Mouse (Mus musculus): ENCODE results near the gene Smcr8. TPM values are rescaled to one million over a fixed set of nuclear protein-coding genes. Genes with fewer than 3 reads are reported as not detected.

The Smcr8 gene
- total and polyA plus RNA-seq, 3 experiments = 17.0 to 20.5 TPM; not detected in 1

DNA sequence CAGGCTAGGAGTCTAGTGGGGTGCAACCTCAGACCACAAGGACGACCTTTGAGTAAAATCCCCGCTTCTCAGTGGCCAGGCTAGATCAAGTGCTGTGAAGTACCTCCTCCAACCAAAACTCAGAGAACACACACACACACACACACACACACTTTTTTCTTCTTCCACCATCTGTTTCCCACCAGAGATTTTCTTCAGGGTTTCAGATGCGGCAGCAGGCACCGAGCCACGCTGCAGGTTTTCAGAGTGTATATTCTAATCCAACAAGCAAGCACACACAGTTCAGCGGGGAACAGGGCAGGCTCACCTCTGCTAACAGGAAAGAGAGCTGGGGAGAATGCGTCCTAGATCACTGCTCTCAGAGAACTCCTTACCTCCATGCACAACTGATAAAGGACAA lies 21.8 kb upstream of the Smcr8 start:
- Histone ChIP-seq H3K27me3 (ENCODE audit: control insufficient read depth in 1 of 2, insufficient read depth in 2 of 2, low read length in 2 of 2) (no peaks in the 10 kb centered on the region), H3K4me1 (ENCODE audit: control insufficient read depth in 1 of 2, insufficient read depth in 2 of 2, low read length in 2 of 2) (no peaks in the 10 kb centered on the region), H3K27ac (ENCODE audit: control insufficient read depth, low read depth, low read length) (no peak overlapping the region), H3K9me3 (replicated peaks; ENCODE audit: insufficient read depth, low read length) (no peaks in the 10 kb centered on the region), H3K4me3 (ENCODE audit: control insufficient read depth in 1 of 2, insufficient read depth in 1 of 2, low read depth in 2 of 2, low read length in 2 of 2) (no peak overlapping the region), H3K36me3 (ENCODE audit: control insufficient read depth in 1 of 2, insufficient read depth in 2 of 2, low read length in 2 of 2) (peaks cover 0 to 11% of the 10 kb centered on the region in 2 experiments; a peak in 2 of 4 replicates), H3K9ac (ENCODE audit: control insufficient read depth, low read depth, low read length, poor library complexity, severe bottlenecking) (no peak overlapping the region), H3K79me2 (ENCODE audit: control insufficient read depth, insufficient read depth, low read length, poor library complexity) (no peaks in the 10 kb centered on the region)
- TF ChIP-seq ZC3H11A (IDR thresholded peaks at IDR 0.05; ENCODE audit: low read depth, low read length) (no peak), HCFC1 (IDR thresholded peaks at IDR 0.05; ENCODE audit: low read depth, low read length) (no peak), USF2 (IDR thresholded peaks at IDR 0.05; ENCODE audit: borderline replicate concordance in 1 of 2, insufficient read depth in 1 of 2, low read depth in 1 of 2, low read length in 2 of 2) (no peak), USF1 (IDR thresholded peaks at IDR 0.05; ENCODE audit: low read depth, low read length) (no peak), CHD2 (IDR thresholded peaks at IDR 0.05; ENCODE audit: low read length) (no peak)
- no peak for DNase-seq (ENCODE audit: low read depth, low spot score)

DNA sequence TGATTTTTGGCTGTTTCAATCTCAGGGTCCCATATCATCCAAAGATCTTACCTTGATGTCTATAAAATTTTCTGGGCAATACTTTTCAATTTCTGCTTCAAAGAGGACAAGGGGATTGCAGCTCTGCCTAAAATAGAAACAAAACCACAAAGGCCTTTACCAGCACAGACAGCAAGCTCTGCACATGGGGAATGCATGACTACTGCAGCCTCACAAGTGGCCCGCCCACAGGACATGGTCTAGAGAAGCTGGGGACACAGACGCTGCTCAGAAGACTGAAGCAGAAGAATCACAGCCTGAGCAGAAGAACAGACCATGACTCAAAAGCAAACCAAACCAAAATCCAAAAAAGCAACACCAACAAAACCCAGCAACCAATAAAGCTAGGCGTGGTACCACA lies 15.6 kb upstream of the Smcr8 start:
- Histone ChIP-seq H3K27ac (ENCODE audit: control insufficient read depth, low read depth, low read length) (no peak overlapping the region), H3K36me3 (ENCODE audit: control insufficient read depth in 1 of 2, insufficient read depth in 2 of 2, low read length in 2 of 2) (peaks cover 0 to 17% of the 10 kb centered on the region in 2 experiments; a peak in 2 of 4 replicates)

DNA sequence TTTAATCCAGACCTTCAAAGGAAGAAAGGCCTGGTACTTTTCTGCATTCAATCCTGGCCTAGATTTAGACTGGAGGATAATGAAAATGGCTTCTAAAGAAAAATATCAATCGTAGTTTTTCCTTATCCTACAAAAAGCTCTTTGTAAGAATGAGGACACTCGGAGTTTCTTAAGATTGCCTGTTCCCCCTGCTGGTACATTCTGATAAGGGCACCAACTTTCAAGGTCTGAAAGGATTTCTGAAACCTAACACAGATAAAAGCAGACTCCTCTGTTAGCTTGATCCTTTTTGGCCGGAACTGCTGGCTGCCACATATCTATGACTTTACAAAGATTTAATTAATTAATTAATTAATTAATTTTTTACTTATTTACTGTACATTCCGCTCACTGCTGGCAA lies 10.4 kb upstream of the Smcr8 start:
- Histone ChIP-seq H3K9me3 (replicated peaks; ENCODE audit: insufficient read depth, low read length) (no peaks in the 10 kb centered on the region), H3K27me3 (ENCODE audit: control insufficient read depth in 1 of 2, insufficient read depth in 2 of 2, low read length in 2 of 2) (no peaks in the 10 kb centered on the region), H3K79me2 (ENCODE audit: control insufficient read depth, insufficient read depth, low read length, poor library complexity) (peaks cover 15% of the 10 kb centered on the region), H3K4me3 (ENCODE audit: control insufficient read depth in 1 of 2, insufficient read depth in 1 of 2, low read depth in 2 of 2, low read length in 2 of 2) (no peak overlapping the region), H3K4me1 (ENCODE audit: control insufficient read depth in 1 of 2, insufficient read depth in 2 of 2, low read length in 2 of 2) (0 out of 4 replicates have a peak, but pooled peaks cover 0 to 2% of the 10 kb centered on the region in 2 experiments), H3K27ac (ENCODE audit: control insufficient read depth, low read depth, low read length) (no peak overlapping the region), H3K36me3 (ENCODE audit: control insufficient read depth in 1 of 2, insufficient read depth in 2 of 2, low read length in 2 of 2) (peaks cover 0 to 3% of the 10 kb centered on the region in 2 experiments; a peak in 2 of 4 replicates), H3K9ac (ENCODE audit: control insufficient read depth, low read depth, low read length, poor library complexity, severe bottlenecking) (no peak overlapping the region)
- peak; percentile 52 for DNase-seq (ENCODE audit: low read depth, low spot score)
- TF ChIP-seq GATA1 (IDR thresholded peaks at IDR 0.05; ENCODE audit: low read depth, low read length) = 0 out of 2 replicates have a peak, but pooled peaks have one; percentile 44
- TF ChIP-seq ZKSCAN1 (IDR thresholded peaks at IDR 0.05; ENCODE audit: low read depth, low read length) = no peak
- no peak for TF ChIP-seq BHLHE40 (IDR thresholded peaks at IDR 0.05; ENCODE audit: borderline replicate concordance, low read depth, low read length)
- TF ChIP-seq SMC3 (IDR thresholded peaks at IDR 0.05; ENCODE audit: low read depth, low read length) = no peak
- TF ChIP-seq RCOR1 (IDR thresholded peaks at IDR 0.05; ENCODE audit: low read depth, low read length) = peak; percentile 76; the same call in 1 of the 2 replicates
- no peak for TF ChIP-seq POLR2AphosphoS5 (IDR thresholded peaks at IDR 0.05; ENCODE audit: borderline replicate concordance, low read depth, low read length)
- peak in 2 of 3 experiments; percentile 14 to 16; a peak in 1 of 6 replicates for TF ChIP-seq CTCF (IDR thresholded peaks at IDR 0.05 in 2 of 3, conservative IDR thresholded peaks at IDR 0.05 in 1 of 3; ENCODE audit: control insufficient read depth in 1 of 3, insufficient read depth in 1 of 3, low read depth in 2 of 3, low read length in 3 of 3, poor library complexity in 1 of 3, severe bottlenecking in 1 of 3)
- peak; percentile 26; the same call in 1 of the 2 replicates for TF ChIP-seq TAL1 (IDR thresholded peaks at IDR 0.05; ENCODE audit: low read length)
- peak in 1 of 2 experiments; percentile 8; a peak in 1 of 4 replicates for TF ChIP-seq EP300 (IDR thresholded peaks at IDR 0.05; ENCODE audit: low read depth in 1 of 2, low read length in 2 of 2)
- no peak for TF ChIP-seq MXI1 (IDR thresholded peaks at IDR 0.05; ENCODE audit: low read depth, low read length)
- TF ChIP-seq JUND (IDR thresholded peaks at IDR 0.05; ENCODE audit: low read depth, low read length) = no peak
- TF ChIP-seq CHD2 (IDR thresholded peaks at IDR 0.05; ENCODE audit: low read length) = no peak
- TF ChIP-seq SIN3A (IDR thresholded peaks at IDR 0.05; ENCODE audit: low read length) = no peak
- no peak for TF ChIP-seq MAX (IDR thresholded peaks at IDR 0.05; ENCODE audit: low read length)
- no peak for TF ChIP-seq MAZ (IDR thresholded peaks at IDR 0.05; ENCODE audit: low read depth, low read length)
- no peak for TF ChIP-seq CHD1 (IDR thresholded peaks at IDR 0.05; ENCODE audit: low read depth, low read length)
- no peak for TF ChIP-seq UBTF (IDR thresholded peaks at IDR 0.05; ENCODE audit: borderline replicate concordance, insufficient read depth, low read depth, low read length)
- no peak for TF ChIP-seq MYB (IDR thresholded peaks at IDR 0.05; ENCODE audit: low read depth, low read length)

More for the DNA sequence above, 15.6 kb upstream of the Smcr8 start:
- Histone ChIP-seq H3K79me2 (ENCODE audit: control insufficient read depth, insufficient read depth, low read length, poor library complexity) (peaks cover 2% of the 10 kb centered on the region; the same call in 1 of the 2 replicates), H3K4me1 (ENCODE audit: control insufficient read depth in 1 of 2, insufficient read depth in 2 of 2, low read length in 2 of 2) (no peaks in the 10 kb centered on the region), H3K9ac (ENCODE audit: control insufficient read depth, low read depth, low read length, poor library complexity, severe bottlenecking) (no peak overlapping the region), H3K27me3 (ENCODE audit: control insufficient read depth in 1 of 2, insufficient read depth in 2 of 2, low read length in 2 of 2) (no peaks in the 10 kb centered on the region), H3K9me3 (replicated peaks; ENCODE audit: insufficient read depth, low read length) (no peaks in the 10 kb centered on the region), H3K4me3 (ENCODE audit: control insufficient read depth in 1 of 2, insufficient read depth in 1 of 2, low read depth in 2 of 2, low read length in 2 of 2) (no peak overlapping the region)
- DNase-seq (ENCODE audit: low read depth, low spot score) = no peak
- TF ChIP-seq RCOR1 (IDR thresholded peaks at IDR 0.05; ENCODE audit: low read depth, low read length) = no peak
- no peak for TF ChIP-seq MXI1 (IDR thresholded peaks at IDR 0.05; ENCODE audit: low read depth, low read length)
- no peak for TF ChIP-seq CHD2 (IDR thresholded peaks at IDR 0.05; ENCODE audit: low read length)
- no peak for TF ChIP-seq POLR2A (IDR thresholded peaks at IDR 0.05; ENCODE audit: control insufficient read depth in 1 of 2, insufficient read depth in 1 of 2, low read depth in 1 of 2, low read length in 2 of 2, poor library complexity in 1 of 2)
- TF ChIP-seq GATA1 (IDR thresholded peaks at IDR 0.05; ENCODE audit: low read depth, low read length) = no peak
- no peak for TF ChIP-seq SMC3 (IDR thresholded peaks at IDR 0.05; ENCODE audit: low read depth, low read length)
- TF ChIP-seq POLR2AphosphoS5 (IDR thresholded peaks at IDR 0.05; ENCODE audit: borderline replicate concordance, low read depth, low read length) = no peak
- TF ChIP-seq MYB (IDR thresholded peaks at IDR 0.05; ENCODE audit: low read depth, low read length) = no peak
- no peak for TF ChIP-seq ETS1 (IDR thresholded peaks at IDR 0.05; ENCODE audit: low read depth, low read length)
- no peak for TF ChIP-seq USF1 (IDR thresholded peaks at IDR 0.05; ENCODE audit: low read depth, low read length)
- no peak for TF ChIP-seq EP300 (IDR thresholded peaks at IDR 0.05; ENCODE audit: low read depth in 1 of 2, low read length in 2 of 2)

Data from MEL (cell line).